Mouse (Mus musculus) liver, embryonic 14.5 days (tissue): ENCODE results near the gene Aldh6a1. TPM values are rescaled to one million over a fixed set of nuclear protein-coding genes. Genes with fewer than 3 reads are reported as not detected.
A peak's percentile ranks its signal among the peaks of the same experiment; 100 is the strongest.

ENCODE experiments used
- ATAC-seq: fragments of 200-750 bp; cut with Nextera tagmentation; 2 replicates; pipeline ENCODE4 v1.8.0; 2017; ENCODE audit warnings: moderate number of reproducible peaks, mild to moderate bottlenecking, moderate library complexity; ENCODE audit not compliant: insufficient read depth
- DNase-seq, 3 experiments: peaks; one replicate each; pipeline ENCODE4 v3.0.0-alpha.2; 2012 to 2013; ENCODE audit warnings: low read depth in 3 of 3, low spot score in 3 of 3
- H3K27ac ChIP-seq: fragments of 300-500 bp; sonication (generic); 2 replicates; pipeline ENCODE4 v1.5.1; 2014; ENCODE audit warnings: moderate library complexity, mild to moderate bottlenecking, control low read depth, inconsistent platforms
- H3K27me3 ChIP-seq: fragments of 300-500 bp; sonication (generic); 2 replicates; pipeline ENCODE4 v1.6.1; 2014; ENCODE audit warnings: mild to moderate bottlenecking, low read length, moderate library complexity; ENCODE audit not compliant: control insufficient read depth, insufficient read depth
- H3K36me3 ChIP-seq: fragments of 300-500 bp; sonication (generic); replicated peaks from 2 replicates; pipeline ENCODE4 v1.6.1; 2014; ENCODE audit warnings: low read depth; ENCODE audit not compliant: control insufficient read depth, insufficient read depth
- H3K4me1 ChIP-seq, 2 experiments: fragments of 200-500 bp in 1 of 2; fragments of 300-500 bp in 1 of 2; sonication (generic) in 1 of 2; replicated peaks; 2 replicates each; pipeline ENCODE4 v1.6.1; 2012 to 2014; ENCODE audit warnings: antibody characterized with exemption in 1 of 2, inconsistent platforms in 1 of 2, low read length in 1 of 2; ENCODE audit not compliant: control insufficient read depth in 2 of 2, insufficient read depth in 2 of 2
- H3K4me2 ChIP-seq: fragments of 300-500 bp; sonication (generic); 2 replicates; pipeline ENCODE4 v1.6.1; 2014; ENCODE audit warnings: low read depth, mild to moderate bottlenecking, control low read depth, moderate library complexity
- H3K4me3 ChIP-seq, 2 experiments: fragments of 200-500 bp in 1 of 2; fragments of 300-500 bp in 1 of 2; sonication (generic) in 1 of 2; 2 replicates each; pipeline ENCODE4 v1.5.1; 2012 to 2014; ENCODE audit warnings: low read depth in 2 of 2, low read length in 2 of 2, mild to moderate bottlenecking in 2 of 2, control low read depth in 1 of 2, inconsistent platforms in 1 of 2, moderate library complexity in 1 of 2; ENCODE audit not compliant: insufficient read depth in 1 of 2
- H3K9ac ChIP-seq: fragments of 300-500 bp; sonication (generic); replicated peaks from 2 replicates; pipeline ENCODE4 v1.6.1; 2014; ENCODE audit warnings: mild to moderate bottlenecking, control low read depth, moderate library complexity
- H3K9me3 ChIP-seq: fragments of 300-500 bp; sonication (generic); 2 replicates; pipeline ENCODE4 v1.6.1; 2016; ENCODE audit warnings: low read length, mixed read lengths; ENCODE audit not compliant: control insufficient read depth
- CTCF ChIP-seq: IDR thresholded peaks from 2 replicates; pipeline ENCODE4 v1.5.1; 2016; ENCODE audit warnings: antibody characterized with exemption, low read depth, control low read depth
- EP300 ChIP-seq: IDR thresholded peaks from 2 replicates; pipeline ENCODE4 v1.6.1; 2016; ENCODE audit warnings: antibody characterized with exemption, low read depth
- WGBS: fragments of 180-500 bp; shearing (Covaris S2); extraction: QIAGEN DNeasy Blood & Tissue Kit; methylation state at CpG from one replicate; pipeline ENCODE4 v1.1.7; 2014; ENCODE audit not compliant: insufficient replicate concordance; 5-methylcytosine and 5-hydroxymethylcytosine counted together
- polyA plus RNA-seq, 2 experiments: library from polyadenylated mRNA; depleted of rRNA in 1 of 2; stranded (reverse) in 1 of 2; unstranded in 1 of 2; fragments of >200 nt; fragmentation: Nextera tagmentation in 1 of 2; extraction: Ambion mirVana in 1 of 2; gene quantifications; 2 replicates each; pipeline versions ENCODE4 v1.2.1 to v1.2.3; 2012 to 2014

The Aldh6a1 gene
- polyA plus RNA-seq, 2 experiments: 10.4 to 24.9 TPM

DNA sequence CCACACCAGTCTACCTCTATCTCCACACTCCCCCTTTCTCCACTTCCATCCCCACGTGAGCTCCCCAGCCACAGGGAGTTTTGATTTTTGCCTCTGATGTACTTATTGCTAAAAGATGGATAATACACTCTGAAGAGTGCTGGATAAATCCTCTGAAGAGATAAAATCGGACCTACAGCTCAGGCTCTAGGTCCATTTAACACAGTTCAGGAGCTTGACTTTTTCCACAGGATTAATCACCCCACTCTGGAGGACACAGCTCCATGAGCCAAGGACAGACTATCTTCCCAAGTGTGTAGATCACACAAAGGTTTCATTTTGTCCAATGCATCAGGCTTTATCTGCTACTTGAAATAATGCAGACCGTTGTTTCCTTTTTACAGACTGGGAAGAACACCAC, 50.7 kb downstream of the Aldh6a1 start:
- H3K27me3 ChIP-seq: no peaks in the 10 kb centered on the region
- ATAC-seq (no peak), DNase-seq (no peak)
- 64% methylated on average over 3 of the region's 3 CpGs for WGBS
- peak overlapping the region; percentile 15 for H3K4me2 ChIP-seq
- no peak overlapping the region for H3K27ac ChIP-seq
- H3K9me3 ChIP-seq: no peaks in the 10 kb centered on the region
- no peaks in the 10 kb centered on the region for H3K36me3 ChIP-seq
- no peak for TF ChIP-seq CTCF
- TF ChIP-seq EP300: no peak
- H3K4me1 ChIP-seq: peaks cover 5 to 8% of the 10 kb centered on the region in 2 experiments; a peak in 3 of 4 replicates
- H3K4me3 ChIP-seq: no peak overlapping the region
- no peak overlapping the region for H3K9ac ChIP-seq

DNA sequence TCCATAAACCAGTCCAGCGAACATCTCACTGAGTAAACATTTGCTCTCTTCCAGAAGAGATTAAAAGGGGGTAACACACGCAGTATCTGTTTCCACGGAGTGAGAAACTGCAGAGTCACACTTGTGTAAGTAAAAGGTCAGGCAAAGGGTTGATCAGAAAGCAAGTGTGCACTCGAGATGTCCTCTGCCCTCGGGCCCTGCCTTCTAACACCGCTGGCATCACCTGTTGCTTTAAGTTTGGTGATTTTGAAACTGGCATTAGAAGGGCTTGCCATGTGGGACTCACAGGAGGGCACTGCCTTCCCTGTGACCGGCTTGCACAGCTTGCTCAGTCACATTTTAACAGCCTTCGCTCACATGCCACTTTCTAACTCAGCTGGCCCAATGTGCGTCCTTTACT, 51.1 kb downstream of the Aldh6a1 start:
- Histone ChIP-seq H3K9me3 (no peaks in the 10 kb centered on the region), H3K4me1 (peaks cover 5 to 8% of the 10 kb centered on the region in 2 experiments; a peak in 3 of 4 replicates), H3K4me2 (no peak overlapping the region), H3K4me3 (no peak overlapping the region), H3K36me3 (no peaks in the 10 kb centered on the region), H3K9ac (no peak overlapping the region), H3K27me3 (no peaks in the 10 kb centered on the region), H3K27ac (no peak overlapping the region)
- no peak for TF ChIP-seq CTCF
- no peak for TF ChIP-seq EP300
- DNase-seq (no peak), ATAC-seq (no peak)
- WGBS: 63% methylated on average over 9 of the region's 9 CpGs

DNA sequence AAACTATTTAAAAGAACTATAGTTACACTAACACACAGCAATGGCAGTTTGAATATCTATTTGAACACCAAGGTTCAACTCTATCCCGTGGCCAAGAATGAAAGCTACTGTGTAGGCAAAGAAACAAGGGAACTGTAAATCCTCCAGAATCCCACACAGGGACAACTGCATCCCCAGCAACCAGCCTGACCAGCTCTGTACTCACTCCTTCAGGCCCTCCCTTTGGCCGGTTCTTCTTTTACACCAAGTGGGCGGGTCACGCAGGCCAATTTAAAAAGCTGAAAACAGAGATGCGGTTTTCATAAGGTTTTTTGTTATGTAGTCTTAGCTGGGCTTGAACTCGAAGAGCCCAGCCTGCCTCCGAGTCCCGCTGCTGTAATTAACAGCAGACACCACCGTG, 51.7 kb downstream of the Aldh6a1 start:
- no peak overlapping the region for H3K9ac ChIP-seq
- no peaks in the 10 kb centered on the region for H3K9me3 ChIP-seq
- H3K27ac ChIP-seq: no peak overlapping the region
- WGBS: 81% methylated on average over 9 of the region's 9 CpGs
- no peak for ATAC-seq
- no peaks in the 10 kb centered on the region for H3K27me3 ChIP-seq
- no peak for TF ChIP-seq CTCF
- no peak for TF ChIP-seq EP300
- no peaks in the 10 kb centered on the region for H3K36me3 ChIP-seq
- no peak overlapping the region for H3K4me2 ChIP-seq
- H3K4me3 ChIP-seq: no peak overlapping the region
- H3K4me1 ChIP-seq: peaks cover 5 to 8% of the 10 kb centered on the region in 2 experiments; a peak in 3 of 4 replicates
- no peak for DNase-seq

DNA sequence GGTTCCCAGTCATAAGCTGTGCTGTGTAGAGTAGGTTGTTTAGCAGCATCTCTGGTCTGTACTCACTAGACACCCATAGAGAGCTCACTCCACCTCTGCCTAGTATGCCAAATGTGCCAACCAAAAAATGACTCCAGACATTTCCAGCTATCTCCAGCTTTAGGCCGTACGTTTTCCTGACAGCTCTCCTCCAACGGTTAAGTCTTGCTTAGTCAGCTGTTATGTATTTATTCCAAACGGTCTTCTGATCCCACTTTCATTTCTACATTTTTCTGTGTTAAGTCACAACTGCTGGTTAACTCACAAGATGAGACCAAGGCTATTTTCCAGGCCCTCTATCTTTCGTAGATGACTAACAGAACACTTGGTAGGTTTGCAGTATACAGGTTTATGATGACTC, 52.2 kb downstream of the Aldh6a1 start:
- ATAC-seq (no peak), DNase-seq (no peak)
- Histone ChIP-seq H3K27ac (no peak overlapping the region), H3K4me3 (no peak overlapping the region), H3K4me1 (peaks cover 5 to 8% of the 10 kb centered on the region in 2 experiments; a peak in 3 of 4 replicates), H3K9me3 (no peaks in the 10 kb centered on the region), H3K27me3 (no peaks in the 10 kb centered on the region), H3K36me3 (no peaks in the 10 kb centered on the region), H3K4me2 (no peak overlapping the region), H3K9ac (no peak overlapping the region)
- WGBS: 81% methylated on average over 5 of the region's 5 CpGs
- TF ChIP-seq EP300: no peak
- no peak for TF ChIP-seq CTCF

DNA sequence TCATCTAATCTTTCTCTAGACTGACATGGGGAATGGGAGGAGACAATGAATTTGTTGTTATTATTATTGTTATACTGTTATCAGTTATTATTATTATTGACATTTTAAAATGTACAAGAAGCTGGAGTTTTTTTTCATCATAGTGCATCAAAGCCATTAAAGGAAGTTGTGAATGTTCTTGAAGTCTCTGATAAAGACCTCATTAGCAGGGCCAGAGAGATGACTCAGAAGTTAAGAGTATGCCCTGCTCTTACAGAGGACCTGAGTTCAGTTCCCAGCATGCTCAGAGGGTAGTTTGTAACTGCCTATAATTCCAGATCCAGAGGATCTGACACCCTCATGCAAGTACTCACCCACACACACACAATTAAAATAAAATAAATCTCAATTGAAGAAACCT, 53.1 kb downstream of the Aldh6a1 start:
- Histone ChIP-seq H3K9me3 (no peaks in the 10 kb centered on the region), H3K9ac (no peak overlapping the region), H3K27ac (no peak overlapping the region), H3K4me3 (no peak overlapping the region), H3K27me3 (no peaks in the 10 kb centered on the region), H3K4me2 (no peak overlapping the region), H3K36me3 (no peaks in the 10 kb centered on the region), H3K4me1 (peaks cover 5 to 8% of the 10 kb centered on the region in 2 experiments; a peak in 3 of 4 replicates)
- DNase-seq: no peak
- TF ChIP-seq EP300 (no peak), CTCF (no peak)
- ATAC-seq: no peak
